Mouse (Mus musculus) erythroblast, embryonic 14.5 days (primary cell): ENCODE results near the gene Art3. TPM values are rescaled to one million over a fixed set of nuclear protein-coding genes. Genes with fewer than 3 reads are reported as not detected.

Experiments
- H3K27me3 ChIP-seq: 2 replicates; pipeline ENCODE4 v1.6.1; 2012; ENCODE audit warnings: inconsistent platforms; ENCODE audit not compliant: control insufficient read depth
- H3K36me3 ChIP-seq: 2 replicates; pipeline ENCODE4 v1.6.1; 2012; ENCODE audit warnings: mild to moderate bottlenecking, inconsistent platforms; ENCODE audit not compliant: control insufficient read depth
- H3K4me1 ChIP-seq: 2 replicates; pipeline ENCODE4 v1.6.1; 2012; ENCODE audit warnings: inconsistent platforms; ENCODE audit not compliant: control insufficient read depth
- H3K4me3 ChIP-seq: replicated peaks from 2 replicates; pipeline ENCODE3; 2012; ENCODE audit warnings: moderate library complexity, mild to moderate bottlenecking, inconsistent platforms
- H3K9me3 ChIP-seq: 2 replicates; pipeline ENCODE4 v1.6.1; 2012; ENCODE audit warnings: low read length, inconsistent platforms, mixed read lengths; ENCODE audit not compliant: control insufficient read depth
- GATA1 ChIP-seq: IDR thresholded peaks from 2 replicates; pipeline ENCODE4 v1.6.1; 2012; ENCODE audit warnings: low read length, inconsistent platforms, mixed read lengths
- TAL1 ChIP-seq: IDR thresholded peaks from 3 replicates; pipeline ENCODE4 v1.6.1; 2012; ENCODE audit warnings: low read length, inconsistent platforms, mixed read lengths
- polyA plus RNA-seq: library from polyadenylated mRNA; stranded (reverse); fragments of >175 nt; gene quantifications from 2 replicates; pipeline ENCODE4 v1.2.3, GENCODE M21; 2012

Gene Art3
- polyA plus RNA-seq, 1 experiment: not detected

DNA sequence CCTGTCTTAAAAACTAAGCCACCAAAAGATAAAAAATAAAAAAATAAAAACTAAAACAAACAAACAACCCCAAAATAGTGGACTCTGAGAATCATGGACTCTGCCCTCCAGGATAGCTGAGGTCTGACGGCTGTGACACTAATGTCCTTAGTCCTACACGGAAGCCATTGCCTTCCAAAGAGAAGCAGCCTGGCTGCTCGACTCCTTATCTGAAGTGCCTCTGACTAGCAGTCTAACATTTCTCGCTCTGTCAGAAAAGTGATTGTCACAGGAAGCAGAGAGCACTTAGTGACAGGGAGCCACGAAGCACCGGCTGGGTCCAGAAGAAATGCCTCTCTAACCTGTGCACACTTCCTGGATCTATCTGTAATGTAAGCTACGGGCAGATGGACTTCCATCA lies 111.3 kb downstream of the Art3 start:
- TF ChIP-seq TAL1: no peak
- TF ChIP-seq GATA1: 0 out of 2 replicates have a peak, but pooled peaks have one; percentile 7
- Histone ChIP-seq H3K4me3 (no peak overlapping the region), H3K36me3 (peaks cover 16% of the 10 kb centered on the region), H3K27me3 (no peaks in the 10 kb centered on the region), H3K4me1 (peaks cover 25% of the 10 kb centered on the region), H3K9me3 (no peaks in the 10 kb centered on the region)

DNA sequence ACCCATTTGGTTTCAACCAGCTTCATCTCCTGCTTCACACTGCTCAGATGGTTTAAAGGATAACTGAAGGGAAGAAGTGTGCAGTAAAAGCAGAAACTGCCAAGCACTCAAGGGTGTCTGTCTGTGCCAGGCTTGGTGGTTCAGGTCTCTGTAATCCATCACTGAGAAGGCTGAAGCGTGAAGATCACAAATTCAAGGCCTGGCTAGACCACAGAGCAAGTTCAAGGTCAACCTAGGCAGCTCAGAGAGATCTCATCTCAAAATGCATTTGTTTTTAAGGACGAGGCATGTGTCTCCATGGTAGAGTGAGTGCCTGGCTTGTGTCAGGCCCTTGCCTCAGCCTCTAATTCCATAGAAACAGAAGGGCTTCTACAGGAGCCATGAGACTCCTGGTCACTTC lies 113.4 kb downstream of the Art3 start:
- TF ChIP-seq TAL1 (no peak), GATA1 (no peak)
- H3K27me3 ChIP-seq: no peaks in the 10 kb centered on the region

GRCm38 (mm10) chr5:92446736-92447135 lies 115.1 kb downstream of the Art3 start:
- Histone ChIP-seq H3K36me3 (peaks cover 45% of the 10 kb centered on the region), H3K4me3 (no peak overlapping the region), H3K27me3 (no peaks in the 10 kb centered on the region), H3K9me3 (no peaks in the 10 kb centered on the region), H3K4me1 (peaks cover 5% of the 10 kb centered on the region)
- no peak for TF ChIP-seq GATA1
- no peak for TF ChIP-seq TAL1

More for the DNA sequence above, 113.4 kb downstream of the Art3 start:
- Histone ChIP-seq H3K36me3 (peaks cover 35% of the 10 kb centered on the region), H3K9me3 (no peaks in the 10 kb centered on the region), H3K4me3 (no peak overlapping the region), H3K4me1 (peaks cover 13% of the 10 kb centered on the region)

DNA sequence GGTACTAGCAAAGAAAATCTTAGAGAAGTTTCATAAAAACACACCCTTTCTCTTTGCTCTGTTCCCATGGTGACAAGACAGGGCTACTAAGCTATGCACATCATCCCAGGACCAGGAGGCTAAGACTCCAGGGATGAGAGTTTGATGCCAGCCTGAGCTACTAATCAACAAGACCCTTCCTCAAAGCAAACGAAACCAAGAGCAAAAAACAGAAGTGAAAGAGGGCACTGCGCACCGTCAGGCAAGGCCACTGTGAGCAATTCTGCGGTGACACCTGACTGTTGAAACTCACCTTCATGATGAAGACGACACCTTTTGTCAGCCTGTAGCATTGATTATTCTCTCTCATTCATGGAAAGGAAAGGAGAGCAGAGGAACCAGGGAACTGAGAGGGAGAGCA lies 121.2 kb downstream of the Art3 start:
- no peaks in the 10 kb centered on the region for H3K9me3 ChIP-seq
- H3K27me3 ChIP-seq: no peaks in the 10 kb centered on the region
- no peak overlapping the region for H3K4me3 ChIP-seq
- H3K36me3 ChIP-seq: peaks cover 48% of the 10 kb centered on the region
- TF ChIP-seq GATA1: no peak
- peaks cover 8% of the 10 kb centered on the region for H3K4me1 ChIP-seq

- TF ChIP-seq GATA1 (no peak), TAL1 (no peak)
- Histone ChIP-seq H3K36me3 (peaks cover 19% of the 10 kb centered on the region), H3K4me1 (peaks cover 12% of the 10 kb centered on the region), H3K27me3 (no peaks in the 10 kb centered on the region), H3K4me3 (no peak overlapping the region), H3K9me3 (no peaks in the 10 kb centered on the region)
Observed at GRCm38 (mm10) chr5:92457410-92457809, 125.8 kb downstream of the Art3 start.

GRCm38 (mm10) chr5:92458726-92459125 lies 127.1 kb downstream of the Art3 start:
- Histone ChIP-seq H3K36me3 (peaks cover 14% of the 10 kb centered on the region), H3K27me3 (no peaks in the 10 kb centered on the region), H3K4me1 (peaks cover 12% of the 10 kb centered on the region), H3K9me3 (no peaks in the 10 kb centered on the region), H3K4me3 (no peak overlapping the region)
- TF ChIP-seq GATA1 (no peak), TAL1 (no peak)

DNA sequence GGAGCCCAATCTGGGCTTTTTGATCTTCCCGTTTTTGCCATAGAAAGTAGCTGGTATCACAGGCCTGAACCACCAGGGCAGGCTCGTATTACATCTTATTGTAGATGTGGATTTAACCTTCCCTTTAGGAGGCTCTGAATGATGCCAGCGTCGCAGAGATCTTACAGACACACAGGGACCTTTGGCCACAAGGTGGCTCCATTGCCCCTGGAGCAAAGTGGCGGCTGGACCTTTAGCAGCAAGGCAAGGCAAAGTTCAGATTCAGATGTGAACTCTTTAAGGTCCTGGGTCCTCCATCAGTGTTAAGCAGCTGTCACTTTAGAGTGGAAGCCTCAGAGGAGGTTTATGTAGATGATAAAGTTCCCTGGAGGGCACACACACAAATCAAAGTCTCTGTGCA lies 129.7 kb downstream of the Art3 start:
- peaks cover 3% of the 10 kb centered on the region for H3K36me3 ChIP-seq
- H3K27me3 ChIP-seq: no peaks in the 10 kb centered on the region
- H3K4me3 ChIP-seq: no peak overlapping the region
- H3K9me3 ChIP-seq: no peaks in the 10 kb centered on the region
- TF ChIP-seq TAL1: no peak
- no peak for TF ChIP-seq GATA1
- H3K4me1 ChIP-seq: peaks cover 12% of the 10 kb centered on the region

Other genes starting within 250 kb of the Art3 start
- gene G3bp2, start 248.1 kb upstream of the Art3 start, polyA plus RNA-seq: 1.2 and 1.3 TPM in 2 replicates
- gene Uso1, start 193.9 kb upstream of the Art3 start, polyA plus RNA-seq: 0.53 and 0.71 TPM in 2 replicates
- gene U90926, start 116.4 kb upstream of the Art3 start, polyA plus RNA-seq: not detected in 2 replicates
- gene Ppef2, start 75.5 kb upstream of the Art3 start, polyA plus RNA-seq: not detected in 2 replicates
- 0.05 and 0.08 TPM in 2 replicates for gene Naaa, start 53.7 kb upstream of the Art3 start, polyA plus RNA-seq
- gene Sdad1, start 21.3 kb upstream of the Art3 start, polyA plus RNA-seq: 0.13 and 0.55 TPM in 2 replicates
- gene Cxcl9, start 3.7 kb upstream of the Art3 start, polyA plus RNA-seq: not detected in 2 replicates
- not detected in 2 replicates for gene Cxcl10, start 17.1 kb downstream of the Art3 start, polyA plus RNA-seq
- 0.61 and 0.63 TPM in 2 replicates for gene Nup54, start 103.4 kb downstream of the Art3 start, polyA plus RNA-seq
- gene Scarb2, start 175.0 kb downstream of the Art3 start, polyA plus RNA-seq: 0.07 and 0.14 TPM in 2 replicates
- gene Fam47e, start 223.2 kb downstream of the Art3 start, polyA plus RNA-seq: not detected in 2 replicates